Mouse (Mus musculus): ENCODE results near the gene Igfals. TPM values are rescaled to one million over a fixed set of nuclear protein-coding genes. Genes with fewer than 3 reads are reported as not detected.

The Igfals gene
- polyA plus RNA-seq, 1 experiment from 2014 or later: 0.25 TPM

DNA sequence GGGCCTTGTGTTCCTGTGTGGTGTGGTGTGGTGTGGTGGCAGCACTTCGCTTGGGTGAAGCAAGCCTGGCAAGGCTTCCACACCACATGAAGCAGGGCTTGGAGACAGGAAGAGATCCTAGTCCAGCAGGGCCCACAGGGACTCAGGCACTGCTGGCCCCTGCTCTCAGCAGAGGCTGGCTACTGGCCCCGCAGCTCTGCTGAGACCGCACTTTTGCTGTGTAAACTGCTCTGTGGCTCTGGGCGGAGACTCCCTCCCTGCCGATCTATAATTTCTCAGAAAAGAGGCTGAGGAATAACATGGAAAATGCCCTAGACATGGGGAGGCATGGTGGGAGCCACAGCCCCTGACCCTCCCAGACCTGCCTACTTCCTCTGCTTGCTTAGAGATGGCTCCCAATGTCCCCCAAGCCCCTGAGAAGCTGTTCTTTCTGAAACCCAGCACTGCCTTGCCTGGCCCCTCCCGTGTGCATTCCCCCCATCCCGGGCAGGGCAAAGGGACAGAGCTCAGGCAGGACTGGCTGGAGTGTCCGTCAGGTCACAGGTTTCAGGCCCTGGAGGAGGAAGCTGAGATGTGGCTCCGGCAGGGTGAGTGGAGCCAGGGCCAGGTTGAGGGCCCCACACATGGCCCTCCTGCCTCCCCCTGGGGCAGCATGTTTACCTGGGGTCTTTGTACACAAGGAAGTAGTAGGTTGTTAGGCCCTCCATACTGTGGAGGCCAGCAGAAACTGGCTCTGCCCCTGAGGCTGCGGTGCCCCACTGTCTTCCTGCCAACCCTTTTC, 11.7 kb downstream of the Igfals start:
- no peak overlapping the region for H3K4me2 ChIP-seq (ENCODE audit: low read length)
- H3K9me3 ChIP-seq (replicated peaks; ENCODE audit: control insufficient read depth, low read length): no peaks in the 10 kb centered on the region
- no peaks in the 10 kb centered on the region for H3K27me3 ChIP-seq (replicated peaks; ENCODE audit: control insufficient read depth, insufficient read depth, low read length)
- no peak overlapping the region for H3K4me3 ChIP-seq (ENCODE audit: low read depth, low read length)
- H3K36me3 ChIP-seq (ENCODE audit: control insufficient read depth, insufficient read depth, low read length): 0 out of 2 replicates have a peak, but pooled peaks cover 2% of the 10 kb centered on the region
- no peaks in the 10 kb centered on the region for H3K4me1 ChIP-seq (ENCODE audit: control insufficient read depth, insufficient read depth, low read length)
- H3K27ac ChIP-seq (ENCODE audit: low read depth, low read length): no peak overlapping the region
- 68% methylated on average over 10 of the region's 10 CpGs for WGBS
- H3K9ac ChIP-seq (ENCODE audit: low read length): no peak overlapping the region
- DNase-seq (ENCODE audit: low spot score): no peak
- no peak for ATAC-seq

DNA sequence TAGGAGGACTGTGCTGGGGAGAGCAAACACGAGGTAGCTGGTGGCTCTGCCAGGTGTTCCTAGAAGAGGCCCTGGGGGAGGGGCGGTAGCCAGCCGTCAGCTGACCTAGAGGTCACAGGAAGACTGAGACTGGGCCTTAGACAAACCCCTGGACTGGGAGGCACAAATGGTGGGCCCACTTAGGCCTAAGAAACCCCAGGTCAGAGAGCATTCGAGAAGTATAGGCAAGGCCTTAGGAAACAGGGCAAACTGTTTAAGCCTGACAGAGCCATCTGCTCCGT, 12.3 kb downstream of the Igfals start:
- no peaks in the 10 kb centered on the region for H3K4me1 ChIP-seq (ENCODE audit: control insufficient read depth, insufficient read depth, low read length)
- H3K4me3 ChIP-seq (ENCODE audit: low read depth, low read length): no peak overlapping the region
- no peaks in the 10 kb centered on the region for H3K9me3 ChIP-seq (replicated peaks; ENCODE audit: control insufficient read depth, low read length)
- H3K4me2 ChIP-seq (ENCODE audit: low read length): no peak overlapping the region
- 44% methylated on average over 5 of the region's 5 CpGs for WGBS
- H3K36me3 ChIP-seq (ENCODE audit: control insufficient read depth, insufficient read depth, low read length): peaks cover 7% of the 10 kb centered on the region; the same call in 1 of the 2 replicates
- no peak overlapping the region for H3K9ac ChIP-seq (ENCODE audit: low read length)
- no peak overlapping the region for H3K27ac ChIP-seq (ENCODE audit: low read depth, low read length)
- H3K27me3 ChIP-seq (replicated peaks; ENCODE audit: control insufficient read depth, insufficient read depth, low read length): no peaks in the 10 kb centered on the region
- DNase-seq (ENCODE audit: low spot score) (no peak), ATAC-seq (no peak)

DNA sequence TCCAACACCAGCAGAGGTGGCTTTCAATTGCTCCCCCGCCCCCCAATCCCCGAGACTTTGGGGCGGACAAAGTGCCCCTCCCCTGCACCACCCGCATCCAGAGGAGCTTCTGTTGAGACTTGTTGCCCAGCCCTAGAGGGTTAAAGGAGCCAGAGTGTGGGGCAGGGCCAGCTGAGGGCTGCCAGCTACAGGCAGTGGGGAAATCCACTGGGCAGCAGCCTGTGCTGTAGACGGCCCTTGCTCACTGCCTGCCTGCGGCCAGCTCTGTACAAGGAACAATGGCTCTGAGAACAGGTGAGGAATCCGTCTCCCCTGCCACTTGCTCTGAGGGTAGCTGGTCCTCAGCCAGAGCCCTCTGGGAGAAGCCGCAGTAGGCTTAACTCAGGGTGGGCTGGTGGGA, 12.7 kb downstream of the Igfals start:
- 68% methylated on average over 8 of the region's 8 CpGs for WGBS
- DNase-seq (ENCODE audit: low spot score) (no peak), ATAC-seq (no peak)
- Histone ChIP-seq H3K9me3 (replicated peaks; ENCODE audit: control insufficient read depth, low read length) (no peaks in the 10 kb centered on the region), H3K36me3 (ENCODE audit: control insufficient read depth, insufficient read depth, low read length) (peaks cover 12% of the 10 kb centered on the region; the same call in 1 of the 2 replicates), H3K4me3 (ENCODE audit: low read depth, low read length) (no peak overlapping the region), H3K27me3 (replicated peaks; ENCODE audit: control insufficient read depth, insufficient read depth, low read length) (no peaks in the 10 kb centered on the region), H3K9ac (ENCODE audit: low read length) (no peak overlapping the region), H3K27ac (ENCODE audit: low read depth, low read length) (no peak overlapping the region), H3K4me2 (ENCODE audit: low read length) (no peak overlapping the region), H3K4me1 (ENCODE audit: control insufficient read depth, insufficient read depth, low read length) (no peaks in the 10 kb centered on the region)

DNA sequence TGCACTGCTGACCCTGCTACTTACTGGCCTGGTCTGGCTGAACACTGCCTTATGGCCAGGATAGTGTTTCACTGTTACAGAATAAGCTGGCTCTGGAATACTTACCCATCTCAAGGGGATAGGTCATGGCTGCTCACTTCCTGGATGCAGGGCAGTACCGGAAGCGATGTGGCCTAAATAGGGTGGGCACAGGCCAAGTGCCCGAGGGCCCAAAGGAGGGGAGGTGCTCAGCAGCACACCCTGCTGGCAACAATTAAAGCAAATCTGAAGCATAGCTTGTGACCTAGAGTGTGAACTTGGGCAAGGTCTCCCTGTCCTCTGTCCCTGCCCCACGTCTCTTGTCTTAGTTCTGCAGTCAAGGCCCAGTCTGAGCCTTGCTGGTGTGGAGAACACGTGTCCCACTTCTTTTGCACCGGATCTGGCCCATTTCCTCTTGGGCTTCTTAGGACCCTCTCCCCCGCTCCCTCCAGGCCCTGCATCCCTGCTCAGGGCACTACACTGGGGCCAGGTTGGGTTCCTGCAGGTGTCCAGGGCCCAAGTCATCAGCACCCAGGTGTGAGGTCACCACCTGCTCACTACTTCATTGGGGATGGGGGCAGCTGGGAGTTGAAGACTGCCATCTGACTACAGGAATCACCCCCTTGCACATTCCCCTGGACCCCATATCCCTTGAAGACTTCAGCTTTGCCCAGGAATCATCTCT, 16.1 kb downstream of the Igfals start:
- Histone ChIP-seq H3K4me3 (ENCODE audit: low read depth, low read length) (no peak overlapping the region), H3K4me1 (ENCODE audit: control insufficient read depth, insufficient read depth, low read length) (peaks cover 6% of the 10 kb centered on the region; the same call in 1 of the 2 replicates), H3K4me2 (ENCODE audit: low read length) (no peak overlapping the region), H3K27me3 (replicated peaks; ENCODE audit: control insufficient read depth, insufficient read depth, low read length) (no peaks in the 10 kb centered on the region), H3K36me3 (ENCODE audit: control insufficient read depth, insufficient read depth, low read length) (peaks cover 23% of the 10 kb centered on the region; the same call in 1 of the 2 replicates), H3K9me3 (replicated peaks; ENCODE audit: control insufficient read depth, low read length) (no peaks in the 10 kb centered on the region), H3K27ac (ENCODE audit: low read depth, low read length) (no peak overlapping the region), H3K9ac (ENCODE audit: low read length) (no peak overlapping the region)
- peak; percentile 18 for DNase-seq (ENCODE audit: low spot score)
- 45% methylated on average over 7 of the region's 7 CpGs for WGBS
- ATAC-seq: no peak

DNA sequence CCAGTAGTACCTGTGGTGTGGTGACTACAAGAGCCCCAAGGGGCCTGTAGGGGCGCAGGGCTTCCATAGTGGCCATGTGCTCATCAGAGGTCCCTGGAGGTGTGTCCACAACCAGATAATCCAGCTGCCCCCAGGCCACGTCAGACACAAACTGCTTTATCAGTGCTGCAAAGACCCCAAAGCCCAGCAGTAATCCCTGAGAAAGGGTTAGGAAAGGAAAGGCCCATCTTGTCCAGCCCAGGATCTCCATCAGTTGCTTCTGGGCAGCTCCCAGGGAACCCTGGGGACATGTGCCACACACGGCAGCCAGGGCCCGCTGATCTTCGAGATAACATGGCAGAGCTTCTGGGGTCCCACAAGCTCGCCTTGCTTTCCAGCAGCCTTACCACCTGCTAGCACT, 18.6 kb downstream of the Igfals start:
- no peak overlapping the region for H3K4me3 ChIP-seq (ENCODE audit: low read depth, low read length)
- H3K9me3 ChIP-seq (replicated peaks; ENCODE audit: control insufficient read depth, low read length): no peaks in the 10 kb centered on the region
- H3K9ac ChIP-seq (ENCODE audit: low read length): no peak overlapping the region
- H3K4me1 ChIP-seq (ENCODE audit: control insufficient read depth, insufficient read depth, low read length): peaks cover 15% of the 10 kb centered on the region
- 89% methylated on average over 6 of the region's 6 CpGs for WGBS
- no peak overlapping the region for H3K27ac ChIP-seq (ENCODE audit: low read depth, low read length)
- H3K36me3 ChIP-seq (ENCODE audit: control insufficient read depth, insufficient read depth, low read length): peaks cover 34% of the 10 kb centered on the region
- no peak overlapping the region for H3K4me2 ChIP-seq (ENCODE audit: low read length)
- ATAC-seq (no peak), DNase-seq (ENCODE audit: low spot score) (no peak)
- no peaks in the 10 kb centered on the region for H3K27me3 ChIP-seq (replicated peaks; ENCODE audit: control insufficient read depth, insufficient read depth, low read length)

DNA sequence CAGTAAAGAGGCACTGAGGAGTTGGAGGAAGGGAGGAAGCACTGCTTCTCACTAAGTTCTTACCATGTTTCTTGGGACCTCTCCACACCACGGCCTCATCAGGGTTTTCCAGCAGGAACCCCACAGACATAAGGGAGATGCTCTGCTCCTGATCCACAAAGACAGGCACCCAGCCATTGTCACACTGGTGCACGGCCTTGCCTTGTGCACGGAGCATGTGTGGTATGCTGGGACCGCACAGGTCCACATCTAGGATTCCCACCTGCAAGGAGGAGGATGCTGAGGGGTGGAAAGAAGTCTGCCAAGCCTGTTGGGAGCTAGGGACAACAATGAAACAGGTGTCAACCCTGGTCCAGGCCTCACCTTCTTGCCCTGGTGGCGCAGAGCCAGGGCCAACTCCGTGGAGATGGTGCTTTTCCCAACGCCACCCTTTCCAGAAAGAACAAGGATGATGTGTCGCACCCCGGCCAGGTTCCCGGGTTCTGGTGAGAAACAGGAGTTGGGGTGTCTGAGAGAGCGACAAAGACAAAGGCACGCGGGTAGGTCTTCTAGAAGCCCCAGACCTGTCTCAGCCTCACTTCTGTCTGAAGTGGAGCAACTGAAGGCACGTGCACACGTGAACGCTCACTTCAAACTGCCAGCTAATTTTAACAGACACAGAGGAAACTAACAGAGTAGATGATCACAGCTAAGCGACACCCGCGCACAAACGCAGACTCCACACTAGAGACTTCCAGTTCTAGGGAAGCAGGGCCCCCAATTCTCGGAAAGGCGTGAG, 19.7 kb downstream of the Igfals start:
- Histone ChIP-seq H3K9ac (ENCODE audit: low read length) (peak overlapping the region; percentile 63), H3K4me2 (ENCODE audit: low read length) (peak overlapping the region; percentile 84), H3K36me3 (ENCODE audit: control insufficient read depth, insufficient read depth, low read length) (peaks cover 45% of the 10 kb centered on the region), H3K9me3 (replicated peaks; ENCODE audit: control insufficient read depth, low read length) (no peaks in the 10 kb centered on the region), H3K4me1 (ENCODE audit: control insufficient read depth, insufficient read depth, low read length) (peaks cover 15% of the 10 kb centered on the region), H3K27me3 (replicated peaks; ENCODE audit: control insufficient read depth, insufficient read depth, low read length) (no peaks in the 10 kb centered on the region), H3K27ac (ENCODE audit: low read depth, low read length) (no peak overlapping the region), H3K4me3 (ENCODE audit: low read depth, low read length) (peak overlapping the region; percentile 68)
- 27% methylated on average over 22 of the region's 22 CpGs for WGBS
- DNase-seq (ENCODE audit: low spot score) (no peak), ATAC-seq (no peak)

DNA sequence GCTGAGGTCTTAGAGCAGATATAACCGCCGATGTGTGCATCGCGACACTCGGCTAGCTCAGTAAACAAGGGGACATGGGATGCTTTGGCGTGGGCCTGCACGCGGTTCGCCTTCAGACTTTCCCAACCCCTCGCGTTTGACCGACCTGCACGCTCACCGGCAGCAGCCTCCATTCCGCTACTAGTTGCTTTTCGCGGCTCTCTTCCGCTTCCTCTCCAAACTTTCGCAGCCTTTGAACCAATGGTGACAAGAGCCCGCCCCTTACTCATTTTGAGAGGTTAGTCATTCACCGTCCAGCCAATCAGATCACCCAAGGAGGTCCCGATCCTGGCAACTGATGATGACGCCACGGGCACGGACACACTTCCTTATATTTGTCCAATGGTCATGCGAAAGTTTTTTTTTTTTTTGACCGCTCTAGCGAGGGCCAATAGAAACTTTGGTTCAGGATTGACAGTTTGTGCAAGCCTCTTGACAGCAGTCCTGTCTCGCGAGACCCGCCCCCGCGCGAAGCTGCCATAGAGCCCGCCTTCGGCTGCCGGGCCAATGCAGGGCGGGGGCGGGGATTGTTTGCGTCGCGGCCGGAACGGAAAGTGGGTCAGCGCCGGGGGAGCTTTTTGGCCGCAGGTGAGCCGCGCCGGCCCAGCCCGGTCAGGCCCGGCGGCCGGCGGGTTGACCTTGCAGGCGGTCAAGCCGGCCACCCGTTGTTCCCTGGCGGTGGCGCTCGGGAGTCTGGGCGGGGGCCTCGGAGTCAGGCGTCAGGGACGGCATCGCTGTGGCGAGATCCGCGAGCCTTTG, 20.5 kb downstream of the Igfals start, which contains the start of the genes Nubp2 and Spsb3:
TSS of gene Nubp2 (minus strand) at position 216 of the 798 bp plus-strand sequence.
TSS of gene Spsb3 (plus strand) at position 510 of the 798 bp plus-strand sequence.
- Histone ChIP-seq H3K9ac (ENCODE audit: low read length) (peak within 1 kb of the TSS; percentile 82), H3K4me3 (ENCODE audit: low read depth, low read length) (peak within 1 kb of the TSS; percentile 87), H3K36me3 (ENCODE audit: control insufficient read depth, insufficient read depth, low read length) (peaks cover 53% of the 10 kb centered on the region), H3K4me1 (ENCODE audit: control insufficient read depth, insufficient read depth, low read length) (peaks cover 15% of the 10 kb centered on the region), H3K9me3 (replicated peaks; ENCODE audit: control insufficient read depth, low read length) (no peaks in the 10 kb centered on the region), H3K4me2 (ENCODE audit: low read length) (peak within 1 kb of the TSS; percentile 92), H3K27ac (ENCODE audit: low read depth, low read length) (peak within 1 kb of the TSS; percentile 52; the same call in 1 of the 2 replicates), H3K27me3 (replicated peaks; ENCODE audit: control insufficient read depth, insufficient read depth, low read length) (no peaks in the 10 kb centered on the region)
- ATAC-seq: peak; percentile 98
- WGBS: under 1% methylated on average over 69 of the region's 69 CpGs
- DNase-seq (ENCODE audit: low spot score): peak; percentile 100

DNA sequence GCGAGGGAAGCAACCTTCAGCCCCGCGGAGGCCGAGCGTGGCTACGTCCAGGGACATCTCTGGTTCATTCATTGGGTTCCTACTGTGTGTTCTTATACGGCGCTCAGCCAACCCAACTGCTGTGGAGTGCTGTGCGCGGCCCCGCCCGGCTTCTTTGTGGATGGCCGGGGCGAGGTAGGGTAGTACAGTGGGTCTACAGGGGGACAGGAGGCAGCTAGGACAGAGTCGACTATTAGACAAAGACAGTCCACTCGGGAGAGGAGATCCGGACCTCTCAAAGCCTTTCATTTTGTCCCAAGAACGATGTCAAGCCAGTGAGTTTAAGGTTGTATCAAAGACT, 21.1 kb downstream of the Igfals start:
- Histone ChIP-seq H3K9me3 (replicated peaks; ENCODE audit: control insufficient read depth, low read length) (no peaks in the 10 kb centered on the region), H3K4me1 (ENCODE audit: control insufficient read depth, insufficient read depth, low read length) (peaks cover 15% of the 10 kb centered on the region), H3K36me3 (ENCODE audit: control insufficient read depth, insufficient read depth, low read length) (peaks cover 59% of the 10 kb centered on the region), H3K27ac (ENCODE audit: low read depth, low read length) (peak overlapping the region; percentile 52; the same call in 1 of the 2 replicates), H3K9ac (ENCODE audit: low read length) (peak overlapping the region; percentile 82), H3K4me2 (ENCODE audit: low read length) (peak overlapping the region; percentile 92), H3K27me3 (replicated peaks; ENCODE audit: control insufficient read depth, insufficient read depth, low read length) (no peaks in the 10 kb centered on the region), H3K4me3 (ENCODE audit: low read depth, low read length) (peak overlapping the region; percentile 87)
- WGBS: 2% methylated on average over 18 of the region's 18 CpGs
- DNase-seq (ENCODE audit: low spot score) (no peak), ATAC-seq (peak; percentile 45; the same call in 1 of the 2 replicates)

All from forebrain, embryonic 14.5 days (tissue).